Mouse (Mus musculus) heart, postnatal 0 days (tissue): Measurements from ENCODE around the gene Eif3k. TPM values are rescaled to one million over a fixed set of nuclear protein-coding genes. Genes with fewer than 3 reads are reported as not detected.

Experiments
- ATAC-seq: fragments of 200-750 bp; cut with Nextera tagmentation; 2 replicates; pipeline ENCODE4 v1.8.0; 2017; ENCODE audit warnings: low read depth, moderate number of reproducible peaks, moderate library complexity; ENCODE audit not compliant: insufficient read depth
- DNase-seq: peaks from one replicate; pipeline ENCODE4 v3.0.0-alpha.2; 2016; ENCODE audit warnings: low spot score
- H3K27ac ChIP-seq: fragments of 300-500 bp; sonication (generic); 2 replicates; pipeline ENCODE4 v1.5.1; 2014; ENCODE audit warnings: low read depth, mild to moderate bottlenecking
- H3K27me3 ChIP-seq: fragments of 300-500 bp; sonication (generic); 2 replicates; pipeline ENCODE4 v1.6.1; 2014; ENCODE audit warnings: low read length, mixed read lengths; ENCODE audit not compliant: control insufficient read depth, insufficient read depth
- H3K36me3 ChIP-seq: fragments of 300-500 bp; sonication (generic); replicated peaks from 2 replicates; pipeline ENCODE4 v1.6.1; 2014; ENCODE audit warnings: low read length, mixed read lengths; ENCODE audit not compliant: control insufficient read depth, insufficient read depth
- H3K4me1 ChIP-seq: fragments of 300-500 bp; sonication (generic); 2 replicates; pipeline ENCODE4 v1.6.1; 2014; ENCODE audit warnings: antibody characterized with exemption; ENCODE audit not compliant: control insufficient read depth, insufficient read depth
- H3K4me2 ChIP-seq: fragments of 300-500 bp; sonication (generic); 2 replicates; pipeline ENCODE4 v1.6.1; 2014; ENCODE audit warnings: low read depth, mild to moderate bottlenecking, low read length, moderate library complexity
- H3K4me3 ChIP-seq: fragments of 300-500 bp; sonication (generic); 2 replicates; pipeline ENCODE4 v1.5.1; 2014; ENCODE audit warnings: low read depth, low read length
- H3K9ac ChIP-seq: fragments of 300-500 bp; sonication (generic); replicated peaks from 2 replicates; pipeline ENCODE4 v1.6.1; 2014; ENCODE audit warnings: low read depth, low read length, mixed read lengths
- H3K9me3 ChIP-seq: fragments of 300-500 bp; sonication (generic); replicated peaks from 2 replicates; pipeline ENCODE4 v1.6.1; 2016; ENCODE audit warnings: low read length; ENCODE audit not compliant: control insufficient read depth
- CTCF ChIP-seq: IDR thresholded peaks from 2 replicates; pipeline ENCODE4 v1.5.1; 2016; ENCODE audit warnings: antibody characterized with exemption, control low read depth, low read depth
- EP300 ChIP-seq: IDR thresholded peaks from 2 replicates; pipeline ENCODE4 v1.6.1; 2016; ENCODE audit warnings: antibody characterized with exemption, low read depth
- WGBS: fragments of 180-500 bp; shearing (Covaris S2); extraction: QIAGEN DNeasy Blood & Tissue Kit; methylation state at CpG from one replicate; pipeline ENCODE4 v1.1.7; 2014; 5-methylcytosine and 5-hydroxymethylcytosine counted together
- polyA plus RNA-seq: library from polyadenylated mRNA; unstranded; fragments of >200 nt; fragmentation: Nextera tagmentation; extraction: Ambion mirVana; gene quantifications from 2 replicates; pipeline ENCODE4 v1.2.1, GENCODE M21; 2015
- total RNA-seq: library from RNA; depleted of rRNA; stranded (reverse); fragments of >200 nt; gene quantifications from 2 replicates; pipeline ENCODE4 v1.2.3, GENCODE M21; 2014; ENCODE audit warnings: low replicate concordance

The Eif3k gene
- total and polyA plus RNA-seq, 2 experiments from 2014 or later: 261 to 476 TPM

DNA sequence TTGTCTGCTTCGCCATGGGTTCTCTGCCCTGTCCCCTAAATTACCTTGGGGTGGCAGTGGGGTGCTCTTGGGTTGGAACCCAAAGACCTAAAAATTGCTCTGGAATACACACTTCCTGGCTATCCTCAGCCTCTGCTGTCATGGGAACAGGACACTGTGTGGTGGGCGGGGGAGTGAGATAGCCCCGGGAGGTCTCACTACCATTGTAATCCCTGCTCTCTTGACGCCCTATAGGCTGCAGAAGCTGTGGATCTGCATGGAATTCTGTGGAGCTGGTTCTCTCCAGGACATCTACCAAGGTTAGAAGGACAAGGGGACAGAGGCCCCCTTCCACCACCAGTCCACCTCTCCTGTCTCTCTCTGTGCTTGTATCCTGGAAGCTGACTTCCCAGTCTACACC is 2.2 kb upstream of the Eif3k start:
- DNase-seq (no peak), ATAC-seq (no peak)
- H3K4me2 ChIP-seq: no peak overlapping the region; the same call in 1 of the 2 replicates
- no peak overlapping the region; the same call in 1 of the 2 replicates for H3K9ac ChIP-seq
- peaks cover 9% of the 10 kb centered on the region for H3K36me3 ChIP-seq
- no peaks in the 10 kb centered on the region for H3K9me3 ChIP-seq
- peaks cover 11% of the 10 kb centered on the region; the same call in 1 of the 2 replicates for H3K4me1 ChIP-seq
- 63% methylated on average over 4 of the region's 4 CpGs for WGBS
- no peak overlapping the region for H3K27ac ChIP-seq
- H3K4me3 ChIP-seq: no peak overlapping the region
- no peaks in the 10 kb centered on the region for H3K27me3 ChIP-seq
- TF ChIP-seq CTCF: no peak
- TF ChIP-seq EP300: no peak

DNA sequence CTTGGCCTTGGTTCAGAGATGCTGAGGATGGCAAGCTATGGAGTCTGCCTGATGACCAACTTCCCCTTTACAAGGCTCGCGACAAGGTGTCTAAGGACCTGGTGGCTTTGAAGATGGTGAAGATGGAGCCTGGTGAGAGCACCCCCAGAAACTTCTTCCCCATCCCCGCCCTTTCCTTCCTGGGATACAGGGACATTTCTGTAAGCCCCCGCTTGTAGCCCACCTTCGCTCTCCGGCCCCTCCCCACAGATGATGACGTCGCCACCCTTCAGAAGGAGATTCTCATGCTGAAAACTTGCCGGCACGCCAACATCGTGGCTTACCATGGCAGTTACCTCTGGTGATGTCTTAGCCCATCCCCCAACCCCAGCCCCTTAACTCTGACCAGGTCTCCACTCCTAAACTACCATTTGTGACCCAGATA is 1.5 kb upstream of the Eif3k start:
- TF ChIP-seq CTCF (no peak), EP300 (no peak)
- Histone ChIP-seq H3K36me3 (peaks cover 16% of the 10 kb centered on the region), H3K4me3 (peak overlapping the region; percentile 71; the same call in 1 of the 2 replicates), H3K4me2 (peak overlapping the region; percentile 65), H3K27ac (peak overlapping the region; percentile 81; the same call in 1 of the 2 replicates), H3K27me3 (no peaks in the 10 kb centered on the region), H3K4me1 (peaks cover 11% of the 10 kb centered on the region; the same call in 1 of the 2 replicates), H3K9me3 (no peaks in the 10 kb centered on the region), H3K9ac (0 out of 2 replicates have a peak overlapping the region, but pooled peaks have one; percentile 55)
- WGBS: 65% methylated on average over 11 of the region's 11 CpGs
- ATAC-seq (no peak), DNase-seq (no peak)

DNA sequence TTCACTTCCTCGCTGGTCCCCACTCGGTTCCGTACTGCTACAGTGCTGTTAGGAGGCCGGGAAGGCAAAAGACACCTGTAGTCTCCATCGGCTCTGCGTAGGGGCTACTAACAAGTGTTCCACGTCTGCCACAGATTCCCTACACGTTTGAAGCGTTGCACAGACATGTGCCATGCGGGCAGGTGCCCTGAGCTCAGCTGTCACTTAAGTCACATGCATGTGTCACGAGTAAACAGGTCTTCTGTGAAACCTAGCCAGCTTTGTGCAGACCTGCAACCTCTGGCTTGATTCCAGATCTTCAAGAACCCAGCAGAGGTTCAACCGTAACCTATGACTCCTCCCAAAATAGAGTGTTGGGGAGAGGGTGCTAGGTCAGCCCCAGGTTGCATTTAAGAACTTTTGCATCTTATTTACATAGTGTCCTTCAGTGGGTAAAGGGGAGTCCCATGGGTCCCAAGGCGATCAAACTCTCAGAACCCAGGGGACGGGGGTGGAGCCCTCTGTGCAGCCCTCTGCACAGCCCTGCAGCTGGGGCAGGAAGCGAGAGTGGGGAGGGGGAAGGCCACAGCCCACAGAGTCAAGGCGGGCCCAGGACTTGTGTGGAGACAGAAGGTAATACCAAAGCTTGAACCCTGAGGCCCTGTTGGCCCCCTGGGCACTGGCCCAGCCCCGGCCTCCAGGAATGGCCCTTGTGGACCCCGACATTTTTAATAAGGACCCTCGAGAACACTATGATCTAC is 780 bp upstream of the Eif3k start:
- DNase-seq: no peak
- WGBS: 14% methylated on average over 19 of the region's 19 CpGs
- ATAC-seq: peak; percentile 15

DNA sequence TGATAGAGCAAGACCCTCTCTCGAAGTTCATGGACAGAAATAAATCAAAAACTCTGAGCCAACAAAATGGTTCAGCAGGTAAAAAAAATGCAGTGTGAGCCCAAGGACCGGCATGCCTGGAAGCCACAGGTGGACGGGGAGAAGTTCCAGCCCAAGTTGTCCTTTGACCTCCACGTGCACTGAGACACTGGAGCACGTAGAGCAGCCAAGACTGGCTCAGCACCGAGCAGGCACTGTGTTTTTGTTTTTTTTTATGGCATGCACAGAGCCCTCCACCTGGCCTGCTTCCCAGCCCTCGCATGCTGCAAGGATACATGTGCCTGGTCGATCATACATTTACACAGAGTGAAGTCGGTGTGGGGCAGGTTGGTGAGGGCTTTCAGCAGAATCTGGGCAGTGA is 4.1 kb downstream of the Eif3k start:
- TF ChIP-seq EP300 (no peak), CTCF (no peak)
- Histone ChIP-seq H3K36me3 (peaks cover 57% of the 10 kb centered on the region), H3K27me3 (no peaks in the 10 kb centered on the region), H3K9me3 (no peaks in the 10 kb centered on the region), H3K4me2 (no peak overlapping the region), H3K9ac (no peak overlapping the region), H3K27ac (peak overlapping the region; percentile 34; the same call in 1 of the 2 replicates), H3K4me1 (peaks cover 9% of the 10 kb centered on the region), H3K4me3 (no peak overlapping the region)
- ATAC-seq: no peak
- DNase-seq: no peak
- 58% methylated on average over 9 of the region's 9 CpGs for WGBS

More for the DNA sequence above, 780 bp upstream of the Eif3k start:
- TF ChIP-seq EP300: no peak
- TF ChIP-seq CTCF: no peak
- Histone ChIP-seq H3K4me2 (peak overlapping the region; percentile 65), H3K36me3 (peaks cover 23% of the 10 kb centered on the region), H3K4me1 (peaks cover 11% of the 10 kb centered on the region; the same call in 1 of the 2 replicates), H3K27ac (peak overlapping the region; percentile 81), H3K27me3 (no peaks in the 10 kb centered on the region), H3K9me3 (no peaks in the 10 kb centered on the region), H3K4me3 (peak overlapping the region; percentile 71), H3K9ac (peak overlapping the region; percentile 55)

DNA sequence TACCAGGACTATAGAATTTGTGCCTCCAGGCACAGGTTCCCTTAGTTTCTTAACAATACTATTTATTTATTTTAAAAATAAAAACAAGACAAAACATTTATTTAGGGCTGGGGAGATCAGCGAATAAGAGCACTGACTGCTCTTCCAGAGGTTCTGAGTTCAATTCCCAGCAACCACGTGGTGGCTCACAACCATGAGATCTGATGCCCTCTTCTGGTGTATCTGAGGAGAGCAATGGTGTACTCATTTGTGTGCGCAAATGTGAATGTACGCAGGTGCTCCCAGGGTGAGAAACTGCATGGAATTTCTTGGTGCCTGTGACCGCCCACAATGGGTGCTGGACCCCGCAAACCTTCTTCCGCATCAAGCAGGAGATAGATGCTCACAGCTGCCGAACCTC is 8.6 kb downstream of the Eif3k start:
- Histone ChIP-seq H3K4me2 (no peak overlapping the region), H3K36me3 (peaks cover 48% of the 10 kb centered on the region), H3K4me3 (no peak overlapping the region), H3K9ac (no peak overlapping the region), H3K4me1 (peaks cover 10% of the 10 kb centered on the region), H3K27ac (no peak overlapping the region), H3K27me3 (no peaks in the 10 kb centered on the region), H3K9me3 (no peaks in the 10 kb centered on the region)
- WGBS: 80% methylated on average over 8 of the region's 8 CpGs
- DNase-seq (no peak), ATAC-seq (no peak)
- no peak for TF ChIP-seq EP300
- TF ChIP-seq CTCF: peak; percentile 32

DNA sequence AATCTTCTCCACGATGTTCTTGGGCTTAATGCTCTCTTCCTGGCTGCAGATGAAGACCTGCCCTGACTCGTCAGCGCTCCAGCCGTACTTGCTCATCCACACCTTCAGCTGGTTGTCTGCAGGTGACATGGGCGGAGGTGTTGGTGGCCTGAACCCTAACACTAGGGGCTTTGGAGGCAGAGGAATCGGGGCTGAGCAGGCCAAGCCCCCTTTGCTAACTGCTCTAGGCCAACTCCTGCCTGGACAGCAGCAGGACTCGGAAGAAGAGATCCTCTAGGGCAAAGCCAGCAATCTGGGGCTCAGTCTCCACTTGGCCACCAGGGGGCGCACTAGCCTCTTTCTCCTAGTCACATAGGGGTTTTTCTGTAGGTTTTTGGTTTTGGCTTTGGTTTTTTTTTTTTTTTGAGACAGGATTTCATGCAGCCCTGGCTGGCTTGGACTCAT is 9.1 kb downstream of the Eif3k start:
- TF ChIP-seq EP300 (no peak), CTCF (peak; percentile 67)
- Histone ChIP-seq H3K4me2 (no peak overlapping the region; the same call in 1 of the 2 replicates), H3K27ac (peak overlapping the region; percentile 82), H3K27me3 (no peaks in the 10 kb centered on the region), H3K36me3 (peaks cover 44% of the 10 kb centered on the region), H3K9ac (no peak overlapping the region), H3K4me3 (no peak overlapping the region), H3K4me1 (peaks cover 10% of the 10 kb centered on the region), H3K9me3 (no peaks in the 10 kb centered on the region)
- WGBS: 60% methylated on average over 8 of the region's 8 CpGs
- DNase-seq: no peak
- no peak for ATAC-seq
